Mouse (Mus musculus) heart, adult 2 months (tissue): ENCODE results near the gene Slc35d3.

Source experiments
- CTCF ChIP-seq: fragments of 200-600 bp; IDR thresholded peaks from 2 replicates; pipeline ENCODE4 v1.8.1; 2022; ENCODE audit warnings: antibody characterized with exemption, mild to moderate bottlenecking, moderate library complexity
- EP300 ChIP-seq: fragments of 200-500 bp; IDR thresholded peaks from 2 replicates; pipeline ENCODE4 v1.6.1; 2011; ENCODE audit warnings: low read depth, low read length, control low read depth; ENCODE audit not compliant: insufficient read depth
- POLR2A ChIP-seq: fragments of 200-500 bp; IDR thresholded peaks from 2 replicates; pipeline ENCODE4 v1.6.1; 2011; ENCODE audit warnings: mild to moderate bottlenecking, low read depth, low read length, control low read depth; ENCODE audit not compliant: insufficient read depth

GRCm38 (mm10) chr10:19834222-19834621 lies 17.0 kb downstream of the Slc35d3 start:
- TF ChIP-seq CTCF (no peak), EP300 (no peak), POLR2A (no peak)
